14 mouse cellular contexts compared by ENCODE assay signal in the genomic region with DNA sequence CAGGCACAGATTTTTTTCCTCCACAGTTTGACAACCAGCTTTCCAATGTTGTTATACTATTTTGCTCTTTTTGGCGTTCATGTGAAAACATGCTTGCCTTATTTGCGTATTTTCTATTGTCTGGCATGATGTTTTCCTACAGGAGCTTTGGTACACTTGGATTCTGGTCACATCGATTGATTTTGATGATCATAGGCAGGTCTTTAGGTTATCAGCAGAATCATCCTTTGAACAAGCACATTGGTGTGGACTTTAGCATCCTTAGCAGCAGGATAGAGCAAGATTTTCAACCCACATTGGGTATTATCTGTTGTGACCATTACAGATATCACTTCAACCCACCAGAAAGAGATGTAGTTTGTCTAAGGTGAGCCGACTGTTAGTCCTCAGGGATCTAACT.
"Had no signal": no experiment of that assay in that cellular context is flagged by ENCODE, and none has a peak within 500 bp of the region (broad histone marks: within the 10 kb centered on the region; RNA-seq: fewer than 3 reads in every experiment).

No protein-coding gene starts in this region.

- H3K27ac ChIP-seq: midbrain, embryonic 10.5 days; midbrain, embryonic 13.5 days; midbrain, embryonic 15.5 days; neural tube, embryonic 12.5 days; stomach, embryonic 15.5 days; stomach, postnatal 0 days had no signal

- H3K9ac ChIP-seq: lung, embryonic 14.5 days; midbrain, embryonic 13.5 days; midbrain, embryonic 15.5 days; neural tube, embryonic 12.5 days; stomach, embryonic 15.5 days had no signal

- H3K9me3 ChIP-seq: midbrain, embryonic 10.5 days; midbrain, embryonic 13.5 days; midbrain, embryonic 15.5 days; neural tube, embryonic 12.5 days; stomach, embryonic 15.5 days had no signal

- H3K36me3 ChIP-seq: midbrain, embryonic 10.5 days; midbrain, embryonic 13.5 days; midbrain, embryonic 15.5 days; neural tube, embryonic 12.5 days; stomach, embryonic 15.5 days had no signal

- H3K4me2 ChIP-seq: lung, embryonic 14.5 days; midbrain, embryonic 13.5 days; midbrain, embryonic 15.5 days; neural tube, embryonic 12.5 days; stomach, embryonic 15.5 days had no signal

- H3K4me3 ChIP-seq: midbrain, embryonic 10.5 days; midbrain, embryonic 13.5 days; midbrain, embryonic 15.5 days; neural tube, embryonic 12.5 days; stomach, embryonic 15.5 days had no signal

- DNase-seq: lung, adult 18-20 months; lung, embryonic 14.5 days; lung, postnatal 10 days; lung, postnatal 4 days; right cerebral cortex, postnatal 14 days; thymus, adult 2 months; thymus, postnatal 25 days; thymus, postnatal 4 days had no signal

- ATAC-seq: midbrain, embryonic 13.5 days; midbrain, embryonic 15.5 days had no signal

- H3K4me1 ChIP-seq: stomach, embryonic 15.5 days had no signal

- H3K27me3 ChIP-seq: midbrain, embryonic 13.5 days; midbrain, embryonic 15.5 days; neural tube, embryonic 12.5 days; stomach, embryonic 15.5 days had no signal
